Mouse (Mus musculus): ENCODE data around the gene Ddx51.
A peak's percentile ranks its signal among the peaks of the same experiment; 100 is the strongest.

Gene Ddx51

GRCm38 (mm10) chr5:110664041-110664440, 10.8 kb downstream of the Ddx51 start:
- no peak for DNase-seq

GRCm38 (mm10) chr5:110664750-110665269, 11.6 kb downstream of the Ddx51 start:
- no peak for DNase-seq

DNA sequence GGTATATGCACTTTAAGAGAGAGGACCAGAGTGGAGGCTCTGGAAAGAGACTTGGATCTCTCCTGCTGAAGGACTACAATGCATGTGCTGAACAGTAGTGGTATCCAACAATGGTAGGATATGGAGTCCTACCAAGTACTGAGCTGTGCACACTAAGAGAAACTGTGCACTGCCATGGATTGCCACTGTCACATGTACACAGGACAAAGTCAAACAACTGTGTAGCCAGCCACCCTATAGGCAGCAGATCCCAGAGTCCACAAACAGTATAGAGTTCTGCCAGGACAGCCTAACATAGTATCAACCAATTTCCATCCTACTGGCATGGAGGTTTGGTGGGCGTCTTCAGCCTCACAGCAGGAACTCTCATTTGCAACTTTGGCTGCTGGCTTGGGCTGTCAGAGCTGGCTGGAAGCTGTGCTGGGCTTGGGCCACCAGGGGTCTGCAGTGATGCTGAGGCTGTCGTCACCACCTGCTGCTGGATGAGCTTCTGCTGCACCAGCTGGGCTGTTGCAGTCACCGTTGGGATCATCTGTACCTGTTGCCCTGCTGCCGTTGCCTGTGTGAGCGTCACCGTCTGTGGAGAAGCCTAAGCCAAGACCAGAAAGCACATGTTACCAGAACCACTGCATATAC, 12.4 kb downstream of the Ddx51 start:
- no peak for DNase-seq

- DNase-seq, result no peak
Measured at GRCm38 (mm10) chr5:110682041-110682440, 28.8 kb downstream of the Ddx51 start.

DNA sequence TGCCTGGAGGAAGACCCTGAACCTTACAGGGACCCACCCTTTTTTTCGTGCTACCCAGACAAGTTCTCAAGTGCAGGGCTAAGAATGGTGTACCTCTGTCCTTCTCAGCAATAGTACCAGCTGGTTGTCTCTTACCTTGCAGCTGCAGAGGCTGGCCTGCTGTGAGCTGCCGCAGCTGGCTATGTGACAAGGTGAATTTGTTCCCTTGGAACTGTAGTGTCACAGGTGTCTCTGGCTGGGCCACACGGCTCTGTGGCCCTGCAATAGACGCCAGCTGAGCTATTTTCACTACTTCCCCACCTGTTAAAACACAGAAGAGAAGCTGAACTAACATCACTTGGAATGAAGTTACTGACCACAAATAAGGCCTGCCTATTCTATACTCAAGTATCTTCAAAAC, 45.4 kb downstream of the Ddx51 start:
- no peak for DNase-seq

- no peak for DNase-seq
Measured at GRCm38 (mm10) chr5:110704004-110704403, 50.8 kb downstream of the Ddx51 start.

DNA sequence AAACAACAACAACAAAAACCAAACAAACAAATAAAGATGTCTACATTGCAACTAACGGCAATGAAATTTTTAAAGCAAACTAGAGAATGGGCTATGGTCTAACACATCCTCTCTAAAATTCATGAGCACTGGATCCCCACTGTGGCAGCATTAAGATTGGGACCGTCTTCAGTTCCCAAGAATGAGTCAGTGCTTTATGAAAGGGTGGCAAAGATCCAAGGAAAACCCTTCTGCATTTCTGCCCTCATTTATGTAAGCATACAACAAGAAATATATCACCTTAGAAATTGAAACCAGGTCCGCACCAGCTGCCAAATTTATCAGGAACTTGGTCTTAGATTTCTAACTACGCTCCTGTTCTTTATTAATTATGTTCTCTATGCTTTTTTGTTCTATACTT, 56.0 kb downstream of the Ddx51 start:
- peak; percentile 11 for DNase-seq

Measured in layer of hippocampus, adult 9-11 months (tissue).